Mouse (Mus musculus) lung, embryonic 15.5 days (tissue): ENCODE data around the gene Exo5. TPM values are rescaled to one million over a fixed set of nuclear protein-coding genes. Genes with fewer than 3 reads are reported as not detected.

ENCODE experiments used
- ATAC-seq: fragments of 200-750 bp; cut with Nextera tagmentation; 2 replicates; pipeline ENCODE4 v1.8.0; 2017; ENCODE audit warnings: moderate number of reproducible peaks, borderline replicate concordance; ENCODE audit not compliant: low FRiP score, low TSS enrichment; ENCODE audit errors: extremely low read depth
- H3K27ac ChIP-seq: fragments of 300-500 bp; sonication (generic); 2 replicates; pipeline ENCODE4 v1.5.1; 2015; ENCODE audit warnings: moderate library complexity, mild to moderate bottlenecking, inconsistent platforms
- H3K27me3 ChIP-seq: fragments of 300-500 bp; sonication (generic); 2 replicates; pipeline ENCODE4 v1.6.1; 2015; ENCODE audit warnings: inconsistent platforms
- H3K36me3 ChIP-seq: fragments of 300-500 bp; sonication (generic); 2 replicates; pipeline ENCODE4 v1.6.1; 2015; ENCODE audit warnings: inconsistent platforms
- H3K4me1 ChIP-seq: fragments of 300-500 bp; sonication (generic); 2 replicates; pipeline ENCODE4 v1.6.1; 2015; ENCODE audit warnings: inconsistent platforms
- H3K4me2 ChIP-seq: fragments of 300-500 bp; sonication (generic); 2 replicates; pipeline ENCODE4 v1.6.1; 2015; ENCODE audit warnings: inconsistent platforms, mild to moderate bottlenecking, moderate library complexity
- H3K4me3 ChIP-seq: fragments of 300-500 bp; sonication (generic); 2 replicates; pipeline ENCODE4 v1.5.1; 2015; ENCODE audit warnings: mild to moderate bottlenecking, inconsistent platforms
- H3K9ac ChIP-seq: fragments of 300-500 bp; sonication (generic); 2 replicates; pipeline ENCODE4 v1.6.1; 2015; ENCODE audit warnings: inconsistent platforms
- H3K9me3 ChIP-seq: fragments of 300-500 bp; sonication (generic); 2 replicates; pipeline ENCODE4 v1.6.1; 2016; ENCODE audit warnings: inconsistent platforms
- WGBS: fragments of 180-500 bp; shearing (Covaris S2); methylation state at CpG from one replicate; pipeline ENCODE4 v1.1.7; 2015; 5-methylcytosine and 5-hydroxymethylcytosine counted together
- polyA plus RNA-seq: library from polyadenylated mRNA; unstranded; fragments of >200 nt; fragmentation: Nextera tagmentation; extraction: Ambion mirVana; gene quantifications from 2 replicates; pipeline ENCODE4 v1.2.1, GENCODE M21; 2015

Gene Exo5
- polyA plus RNA-seq, result 27.6 and 27.9 TPM in 2 replicates

- WGBS, result 0% methylated on average over 33 of the region's 33 CpGs
- no peaks in the 10 kb centered on the region for H3K9me3 ChIP-seq
- ATAC-seq, result peak; percentile 98
- H3K27ac ChIP-seq, result peak within 1 kb of the TSS; percentile 81
- 0 out of 2 replicates have a peak, but pooled peaks cover 4% of the 10 kb centered on the region for H3K4me1 ChIP-seq
- H3K36me3 ChIP-seq, result peaks cover 26% of the 10 kb centered on the region
- H3K27me3 ChIP-seq, result no peaks in the 10 kb centered on the region
- H3K4me2 ChIP-seq, result peak within 1 kb of the TSS; percentile 64
- H3K9ac ChIP-seq, result peak within 1 kb of the TSS; percentile 72
- peak within 1 kb of the TSS; percentile 70 for H3K4me3 ChIP-seq
Measured at GRCm38 (mm10) chr4:120924554-120925299, at the start of gene Exo5. Exo5 (minus strand) TSS chr4:120925017.

GRCm38 (mm10) chr4:120971842-120972241 is 47.0 kb upstream of the Exo5 start:
- Histone ChIP-seq H3K27ac (no peak overlapping the region), H3K4me1 (no peaks in the 10 kb centered on the region), H3K4me2 (no peak overlapping the region), H3K4me3 (no peak overlapping the region), H3K9me3 (no peaks in the 10 kb centered on the region), H3K9ac (no peak overlapping the region), H3K36me3 (peaks cover 18% of the 10 kb centered on the region; the same call in 1 of the 2 replicates), H3K27me3 (no peaks in the 10 kb centered on the region)
- 89% methylated on average over 8 of the region's 8 CpGs for WGBS
- no peak for ATAC-seq

GRCm38 (mm10) chr4:120969382-120970146 is 44.7 kb upstream of the Exo5 start:
- Histone ChIP-seq H3K9ac (no peak overlapping the region), H3K9me3 (no peaks in the 10 kb centered on the region), H3K27me3 (no peaks in the 10 kb centered on the region), H3K27ac (no peak overlapping the region), H3K36me3 (peaks cover 14% of the 10 kb centered on the region; the same call in 1 of the 2 replicates), H3K4me1 (no peaks in the 10 kb centered on the region), H3K4me2 (no peak overlapping the region), H3K4me3 (no peak overlapping the region)
- ATAC-seq, result 0 out of 2 replicates have a peak, but pooled peaks have one; percentile 35
- WGBS, result 60% methylated on average over 5 of the region's 5 CpGs

GRCm38 (mm10) chr4:120968486-120968885 is 43.7 kb upstream of the Exo5 start:
- ATAC-seq, result no peak
- peaks cover 7% of the 10 kb centered on the region; the same call in 1 of the 2 replicates for H3K36me3 ChIP-seq
- H3K9ac ChIP-seq, result no peak overlapping the region
- H3K27ac ChIP-seq, result no peak overlapping the region
- no peaks in the 10 kb centered on the region for H3K4me1 ChIP-seq
- no peak overlapping the region for H3K4me2 ChIP-seq
- H3K27me3 ChIP-seq, result no peaks in the 10 kb centered on the region
- 82% methylated on average over 9 of the region's 9 CpGs for WGBS
- H3K9me3 ChIP-seq, result no peaks in the 10 kb centered on the region
- no peak overlapping the region for H3K4me3 ChIP-seq

GRCm38 (mm10) chr4:120955586-120955985 is 30.8 kb upstream of the Exo5 start:
- Histone ChIP-seq H3K27ac (no peak overlapping the region), H3K4me2 (no peak overlapping the region), H3K36me3 (no peaks in the 10 kb centered on the region), H3K4me3 (no peak overlapping the region), H3K9ac (no peak overlapping the region), H3K27me3 (no peaks in the 10 kb centered on the region), H3K4me1 (peaks cover 3% of the 10 kb centered on the region; the same call in 1 of the 2 replicates), H3K9me3 (no peaks in the 10 kb centered on the region)
- ATAC-seq, result no peak
- 81% methylated on average over 1 of the region's 1 CpGs for WGBS

GRCm38 (mm10) chr4:120953667-120954066 is 28.9 kb upstream of the Exo5 start:
- ATAC-seq, result no peak
- 81% methylated on average over 1 of the region's 1 CpGs for WGBS
- H3K27ac ChIP-seq, result no peak overlapping the region
- no peaks in the 10 kb centered on the region for H3K9me3 ChIP-seq
- no peak overlapping the region for H3K9ac ChIP-seq
- H3K27me3 ChIP-seq, result no peaks in the 10 kb centered on the region
- no peak overlapping the region for H3K4me3 ChIP-seq
- H3K36me3 ChIP-seq, result no peaks in the 10 kb centered on the region
- no peak overlapping the region for H3K4me2 ChIP-seq
- peaks cover 6% of the 10 kb centered on the region; the same call in 1 of the 2 replicates for H3K4me1 ChIP-seq

- Histone ChIP-seq H3K4me3 (no peak overlapping the region), H3K4me1 (peaks cover 6% of the 10 kb centered on the region; the same call in 1 of the 2 replicates), H3K27ac (no peak overlapping the region), H3K9ac (no peak overlapping the region), H3K27me3 (no peaks in the 10 kb centered on the region), H3K36me3 (no peaks in the 10 kb centered on the region), H3K9me3 (no peaks in the 10 kb centered on the region), H3K4me2 (no peak overlapping the region)
- ATAC-seq, result no peak
- WGBS, result 64% methylated on average over 4 of the region's 4 CpGs
Measured at GRCm38 (mm10) chr4:120953038-120953437, 28.2 kb upstream of the Exo5 start.

GRCm38 (mm10) chr4:120952163-120952562 is 27.3 kb upstream of the Exo5 start:
- no peak for ATAC-seq
- peaks cover 6% of the 10 kb centered on the region; the same call in 1 of the 2 replicates for H3K4me1 ChIP-seq
- H3K27ac ChIP-seq, result peak overlapping the region; percentile 85; the same call in 1 of the 2 replicates
- peak overlapping the region; percentile 80 for H3K4me2 ChIP-seq
- peak overlapping the region; percentile 83 for H3K9ac ChIP-seq
- H3K27me3 ChIP-seq, result no peaks in the 10 kb centered on the region
- H3K9me3 ChIP-seq, result no peaks in the 10 kb centered on the region
- H3K4me3 ChIP-seq, result peak overlapping the region; percentile 82
- WGBS, result 25% methylated on average over 6 of the region's 6 CpGs
- H3K36me3 ChIP-seq, result peaks cover 3% of the 10 kb centered on the region; the same call in 1 of the 2 replicates

- H3K27ac ChIP-seq, result peak within 1 kb of the TSS; percentile 85
- H3K9me3 ChIP-seq, result no peaks in the 10 kb centered on the region
- under 1% methylated on average over 54 of the region's 60 CpGs for WGBS
- peaks cover 3% of the 10 kb centered on the region; the same call in 1 of the 2 replicates for H3K36me3 ChIP-seq
- peak within 1 kb of the TSS; percentile 80 for H3K4me2 ChIP-seq
- H3K4me3 ChIP-seq, result peak within 1 kb of the TSS; percentile 82
- H3K9ac ChIP-seq, result peak within 1 kb of the TSS; percentile 83
- no peaks in the 10 kb centered on the region for H3K27me3 ChIP-seq
- peak; percentile 98 for ATAC-seq
- H3K4me1 ChIP-seq, result peaks cover 6% of the 10 kb centered on the region; the same call in 1 of the 2 replicates
Measured at GRCm38 (mm10) chr4:120951428-120951973, 26.7 kb upstream of the Exo5 start, which contains the start of gene Zfp69. Zfp69 (minus strand) TSS chr4:120951699.

- Histone ChIP-seq H3K4me3 (peak overlapping the region; percentile 82), H3K9ac (peak overlapping the region; percentile 83), H3K36me3 (peaks cover 3% of the 10 kb centered on the region; the same call in 1 of the 2 replicates), H3K9me3 (no peaks in the 10 kb centered on the region), H3K4me2 (peak overlapping the region; percentile 80), H3K27ac (peak overlapping the region; percentile 85), H3K4me1 (peaks cover 6% of the 10 kb centered on the region; the same call in 1 of the 2 replicates), H3K27me3 (no peaks in the 10 kb centered on the region)
- peak; percentile 15; the same call in 1 of the 2 replicates for ATAC-seq
- 3% methylated on average over 20 of the region's 20 CpGs for WGBS
Measured at GRCm38 (mm10) chr4:120950763-120951427, 26.1 kb upstream of the Exo5 start.

- Histone ChIP-seq H3K27me3 (no peaks in the 10 kb centered on the region), H3K27ac (peak overlapping the region; percentile 29), H3K4me2 (peak overlapping the region; percentile 80), H3K36me3 (peaks cover 7% of the 10 kb centered on the region; the same call in 1 of the 2 replicates), H3K4me3 (no peak overlapping the region), H3K9ac (no peak overlapping the region), H3K4me1 (peaks cover 6% of the 10 kb centered on the region; the same call in 1 of the 2 replicates), H3K9me3 (no peaks in the 10 kb centered on the region)
- no peak for ATAC-seq
- 53% methylated on average over 3 of the region's 3 CpGs for WGBS
Measured at GRCm38 (mm10) chr4:120948938-120949337, 24.1 kb upstream of the Exo5 start.
